Mouse (Mus musculus) small intestine, adult 2 months (tissue): Measurements from ENCODE around the gene Slc34a1. TPM values are rescaled to one million over a fixed set of nuclear protein-coding genes. Genes with fewer than 3 reads are reported as not detected.
A peak's percentile ranks its signal among the peaks of the same experiment; 100 is the strongest.

ENCODE experiments used
- H3K27ac ChIP-seq: fragments of 200-500 bp; 2 replicates; pipeline ENCODE4 v1.5.1; 2012; ENCODE audit warnings: low read depth, low read length, control low read depth, inconsistent platforms; ENCODE audit not compliant: insufficient read depth
- H3K27me3 ChIP-seq: fragments of 200-500 bp; 2 replicates; pipeline ENCODE4 v1.6.1; 2012; ENCODE audit warnings: mild to moderate bottlenecking, moderate library complexity, low read length, inconsistent platforms; ENCODE audit not compliant: control insufficient read depth, insufficient read depth
- H3K36me3 ChIP-seq: fragments of 200-500 bp; 2 replicates; pipeline ENCODE4 v1.6.1; 2012; ENCODE audit warnings: mild to moderate bottlenecking, low read length, control low read depth, inconsistent platforms; ENCODE audit not compliant: control insufficient read depth, insufficient read depth
- H3K4me1 ChIP-seq: fragments of 200-500 bp; 2 replicates; pipeline ENCODE4 v1.6.1; 2012; ENCODE audit warnings: low read length, inconsistent platforms, mixed read lengths; ENCODE audit not compliant: control insufficient read depth, insufficient read depth, insufficient read length
- H3K4me3 ChIP-seq: fragments of 200-500 bp; 2 replicates; pipeline ENCODE4 v1.5.1; 2012; ENCODE audit warnings: low read depth, mild to moderate bottlenecking, control low read depth, inconsistent platforms, low read length, moderate library complexity
- CTCF ChIP-seq: fragments of 200-500 bp; IDR thresholded peaks from 2 replicates; pipeline ENCODE4 v1.5.1; 2012; ENCODE audit warnings: low read depth, mild to moderate bottlenecking, control low read depth, inconsistent platforms, low read length, moderate library complexity, mixed read lengths; ENCODE audit not compliant: insufficient replicate concordance, insufficient read length; ENCODE audit errors: extremely low read depth
- POLR2A ChIP-seq: fragments of 200-500 bp; IDR thresholded peaks from 2 replicates; pipeline ENCODE4 v1.6.1; 2012; ENCODE audit warnings: low read depth, mild to moderate bottlenecking, control low read depth, inconsistent platforms, low read length, moderate library complexity
- WGBS: fragments of 180-500 bp; shearing (Covaris S2); methylation state at CpG from one replicate; pipeline ENCODE4 v1.1.7; 2018; 5-methylcytosine and 5-hydroxymethylcytosine counted together
- polyA plus RNA-seq: library from polyadenylated mRNA; depleted of rRNA; stranded (reverse); fragments of >200 nt; gene quantifications from 2 replicates; pipeline ENCODE4 v1.2.3, GENCODE M21; 2012

Gene Slc34a1
- polyA plus RNA-seq, 1 experiment = 0.60 TPM

DNA sequence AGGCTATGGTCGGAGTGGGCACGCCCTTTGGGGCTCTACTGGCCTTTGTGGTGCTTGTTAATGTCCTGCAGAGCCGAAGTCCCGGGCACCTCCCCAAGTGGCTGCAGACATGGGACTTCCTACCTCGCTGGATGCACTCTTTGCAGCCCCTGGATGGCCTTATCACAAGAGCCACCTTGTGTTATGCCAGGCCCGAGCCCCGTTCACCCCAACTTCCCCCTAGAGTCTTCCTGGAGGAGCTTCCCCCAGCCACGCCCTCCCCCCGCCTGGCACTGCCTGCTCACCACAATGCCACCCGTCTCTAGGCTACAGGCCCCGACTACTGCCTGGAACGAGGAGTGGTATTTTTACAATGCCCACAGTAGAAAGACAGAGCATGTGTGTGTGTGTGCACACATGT is 15.3 kb downstream of the Slc34a1 start:
- Histone ChIP-seq H3K27ac (no peak overlapping the region), H3K27me3 (0 out of 2 replicates have a peak, but pooled peaks cover 4% of the 10 kb centered on the region), H3K36me3 (no peaks in the 10 kb centered on the region), H3K4me1 (peaks cover 6% of the 10 kb centered on the region), H3K4me3 (no peak overlapping the region)
- 55% methylated on average over 12 of the region's 12 CpGs for WGBS
- no peak for TF ChIP-seq CTCF
- TF ChIP-seq POLR2A = no peak

DNA sequence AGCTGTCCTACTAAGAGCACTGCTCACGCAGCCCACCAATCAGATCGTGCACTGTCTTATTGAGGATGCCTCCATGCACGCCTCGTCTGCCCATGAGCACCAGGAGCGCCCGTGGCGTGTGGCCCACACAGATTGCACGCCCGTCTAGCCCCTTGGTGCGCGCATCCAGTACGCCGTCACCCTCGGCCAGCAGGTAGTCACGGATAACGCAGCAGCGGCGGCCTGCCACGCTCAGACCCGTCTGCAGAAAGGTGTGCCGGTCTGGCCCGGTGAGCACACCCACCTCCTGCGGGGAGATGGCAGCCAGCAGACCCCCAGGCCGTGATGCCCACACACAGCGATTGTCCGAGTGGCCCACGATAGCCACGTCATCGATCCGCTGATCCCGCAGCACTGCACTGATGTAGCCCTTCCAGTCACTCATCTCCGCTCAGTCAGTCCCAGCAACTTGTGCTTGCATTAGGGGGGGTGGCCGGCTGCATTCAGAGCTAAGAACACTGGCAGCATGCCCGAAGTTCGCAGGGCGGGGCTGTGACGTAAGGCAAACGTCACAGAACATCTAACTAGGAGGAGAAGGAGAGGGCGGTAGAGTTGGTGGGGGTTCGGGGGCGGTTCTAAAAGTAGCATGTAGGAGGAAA is 16.9 kb downstream of the Slc34a1 start, which contains the start of gene Pfn3:
Pfn3 (minus strand) TSS at position 490 of the 638 bp plus-strand sequence.
- peaks cover 7% of the 10 kb centered on the region for H3K4me1 ChIP-seq
- 26% methylated on average over 41 of the region's 41 CpGs for WGBS
- peaks cover 5% of the 10 kb centered on the region for H3K27me3 ChIP-seq
- H3K27ac ChIP-seq = no peak within 1 kb of the TSS
- H3K36me3 ChIP-seq = no peaks in the 10 kb centered on the region
- TF ChIP-seq POLR2A (no peak), CTCF (no peak)
- H3K4me3 ChIP-seq = peak within 1 kb of the TSS; percentile 12; the same call in 1 of the 2 replicates

GRCm38 (mm10) chr13:55418004-55418403 is 20.0 kb downstream of the Slc34a1 start:
- no peak overlapping the region for H3K27ac ChIP-seq
- no peak overlapping the region for H3K4me3 ChIP-seq
- peak; percentile 80 for TF ChIP-seq CTCF
- 0 out of 2 replicates have a peak, but pooled peaks have one; percentile 20 for TF ChIP-seq POLR2A
- H3K36me3 ChIP-seq = no peaks in the 10 kb centered on the region
- WGBS = 8% methylated on average over 12 of the region's 12 CpGs
- peaks cover 19% of the 10 kb centered on the region for H3K27me3 ChIP-seq
- peaks cover 22% of the 10 kb centered on the region for H3K4me1 ChIP-seq

DNA sequence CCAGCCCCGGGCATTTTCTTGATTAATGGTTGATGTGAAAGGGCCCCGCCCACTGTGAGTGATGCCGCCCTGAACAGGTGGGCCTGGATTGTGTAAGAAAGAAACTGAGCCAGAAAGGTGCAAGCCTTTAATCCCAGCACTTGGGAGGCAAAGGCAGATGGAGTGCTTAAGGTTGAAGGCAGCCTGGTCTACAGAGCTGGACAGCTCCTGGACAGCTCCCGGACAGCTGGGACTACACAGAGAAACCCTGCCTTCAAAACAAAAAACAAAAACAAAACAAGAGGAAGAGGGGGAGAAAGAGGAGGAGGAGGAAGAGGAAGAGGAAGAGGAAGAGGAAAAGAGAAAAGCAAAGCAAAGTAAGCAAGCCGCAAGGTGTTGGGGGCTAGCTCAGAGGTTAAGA is 21.2 kb downstream of the Slc34a1 start:
- 54% methylated on average over 5 of the region's 5 CpGs for WGBS
- Histone ChIP-seq H3K27me3 (peaks cover 19% of the 10 kb centered on the region), H3K27ac (no peak overlapping the region), H3K36me3 (no peaks in the 10 kb centered on the region), H3K4me3 (no peak overlapping the region), H3K4me1 (peaks cover 22% of the 10 kb centered on the region)
- no peak for TF ChIP-seq POLR2A
- TF ChIP-seq CTCF = no peak

DNA sequence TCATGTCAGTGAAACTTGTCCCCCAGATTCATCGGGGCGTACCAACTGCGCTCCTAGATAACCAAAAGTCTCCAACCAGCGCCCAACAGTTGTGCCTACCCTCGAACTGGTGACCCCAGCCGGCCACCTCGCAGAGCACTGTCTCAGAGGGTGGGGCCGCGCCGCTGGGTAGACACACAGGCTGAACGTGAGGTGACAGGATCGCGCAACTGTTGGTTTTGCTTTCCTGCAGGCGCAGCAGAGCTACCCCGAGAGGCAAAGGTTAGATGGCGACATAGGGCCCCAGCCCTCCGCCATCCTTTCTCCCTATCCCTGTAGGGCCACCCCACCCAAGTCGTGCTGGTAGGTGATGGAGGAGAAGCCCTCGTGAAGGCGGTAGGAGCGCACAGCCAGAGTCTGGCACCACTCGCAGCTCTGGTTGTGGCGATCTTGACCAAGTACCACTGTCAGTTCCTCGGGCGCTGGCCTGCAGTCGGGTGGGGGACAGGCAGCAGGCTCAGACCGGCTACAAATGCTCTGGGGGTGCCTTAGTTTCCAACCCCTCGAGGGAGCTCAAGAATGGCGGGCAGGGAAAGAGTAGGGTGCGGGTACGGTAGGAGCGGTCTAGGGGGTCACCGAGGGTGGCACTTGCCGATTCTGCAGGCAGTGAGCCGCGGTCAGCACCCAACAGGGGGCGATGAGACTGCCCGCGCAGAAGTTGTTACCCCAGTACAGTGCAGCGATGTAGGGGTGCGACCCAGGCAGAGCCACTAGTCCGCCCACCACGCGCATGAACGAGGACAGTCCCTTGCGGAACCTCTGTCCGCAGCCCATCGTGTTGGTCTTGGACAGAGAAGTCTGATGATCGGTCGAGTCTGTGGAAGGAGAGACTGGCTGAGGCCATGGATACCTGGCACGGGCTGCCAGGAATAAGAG is 22.3 kb downstream of the Slc34a1 start:
- Histone ChIP-seq H3K4me1 (peaks cover 18% of the 10 kb centered on the region), H3K36me3 (no peaks in the 10 kb centered on the region), H3K4me3 (peak overlapping the region; percentile 26; the same call in 1 of the 2 replicates), H3K27me3 (peaks cover 17% of the 10 kb centered on the region), H3K27ac (no peak overlapping the region)
- WGBS = 22% methylated on average over 51 of the region's 51 CpGs
- TF ChIP-seq POLR2A (no peak), CTCF (no peak)

GRCm38 (mm10) chr13:55420933-55421800 is 23.2 kb downstream of the Slc34a1 start:
- Histone ChIP-seq H3K4me1 (peaks cover 18% of the 10 kb centered on the region), H3K4me3 (peak overlapping the region; percentile 26), H3K36me3 (no peaks in the 10 kb centered on the region), H3K27me3 (peaks cover 15% of the 10 kb centered on the region), H3K27ac (no peak overlapping the region)
- TF ChIP-seq CTCF = peak; percentile 65
- TF ChIP-seq POLR2A = no peak
- 8% methylated on average over 35 of the region's 35 CpGs for WGBS
